Mouse (Mus musculus): ENCODE data around the gene Map1s.

DNA sequence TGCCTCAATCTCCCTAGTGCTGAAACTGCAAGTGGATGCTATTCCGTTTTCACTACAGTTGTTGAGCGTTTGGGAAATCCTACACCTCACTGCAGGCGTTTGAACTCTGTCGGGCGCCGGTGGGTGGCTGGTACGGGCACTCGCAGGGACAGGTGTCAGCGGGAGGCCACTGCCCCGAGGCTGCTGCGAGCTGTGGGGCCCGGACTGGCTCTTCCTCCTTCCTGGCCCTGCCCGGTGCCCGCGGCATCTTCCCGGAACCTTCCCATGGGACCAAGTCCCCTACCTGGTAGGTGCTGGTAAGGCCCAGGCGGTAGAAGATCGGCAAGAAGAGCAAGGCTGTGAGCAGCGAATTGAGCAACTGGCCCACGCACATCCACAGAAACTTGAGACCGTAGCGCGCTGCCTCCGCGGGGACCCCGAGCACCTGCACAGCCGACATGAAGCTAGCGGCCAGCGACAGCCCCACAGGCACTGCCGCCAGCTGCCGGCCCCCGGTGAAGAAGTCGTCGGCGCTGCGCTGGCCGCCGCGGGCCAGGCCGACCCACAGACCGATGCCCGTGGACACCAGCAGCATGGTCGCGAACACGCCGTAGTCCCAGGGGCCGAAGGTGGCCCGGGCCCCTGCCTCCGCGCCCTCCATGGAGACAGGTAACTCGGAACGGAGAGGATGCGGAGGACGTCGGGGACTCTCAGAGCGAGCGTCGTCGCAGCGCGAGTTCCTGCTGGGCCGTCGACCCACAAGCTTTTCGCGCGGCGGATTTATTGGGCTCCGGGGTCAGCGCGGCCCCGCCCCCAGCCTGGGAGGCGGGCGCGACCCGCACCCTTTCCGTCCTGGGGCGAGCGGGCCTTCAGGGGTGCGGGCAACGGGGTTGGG, 13.5 kb upstream of the Map1s start, which contains the start of gene Slc5a5:
- no peak for TF ChIP-seq POLR2A (IDR thresholded peaks at IDR 0.05; ENCODE audit: extremely low read depth, insufficient read depth, low read length)
- no peak for TF ChIP-seq CTCF (IDR thresholded peaks at IDR 0.05; ENCODE audit: extremely low read depth, insufficient read depth, low read length)

Data from cortical plate, adult 2 months (tissue).